Mouse (Mus musculus) gastrocnemius, adult 8-10 months (tissue): ENCODE measurements around the gene Mgat5b. TPM values are rescaled to one million over a fixed set of nuclear protein-coding genes. Genes with fewer than 3 reads are reported as not detected.
A peak's percentile ranks its signal among the peaks of the same experiment; 100 is the strongest.
"Not testable (repeated sequence)": the region's sequence is repeated elsewhere in the genome, so short reads cannot be mapped to it uniquely, and the experiment has no call there.

Experiments used
- DNase-seq, 2 experiments: peaks; one replicate each; pipeline ENCODE4 v3.0.0; 2022; ENCODE audit warnings: low spot score in 2 of 2
- total RNA-seq, 4 experiments: library from RNA; stranded (reverse); gene quantifications; 2 replicates each; pipeline ENCODE4 v1.2.4; 2022

Mgat5b gene
- not detected for total RNA-seq

- DNase-seq = peak; percentile 49 to 58
These were observed at the start of gene Mgat5b for GRCm38 (mm10) chr11:116918323-116919185. Gene Mgat5b (plus strand): TSS chr11:116918863.

GRCm38 (mm10) chr11:116869223-116869622 is 49.4 kb upstream of the Mgat5b start:
- DNase-seq = no peak

DNA sequence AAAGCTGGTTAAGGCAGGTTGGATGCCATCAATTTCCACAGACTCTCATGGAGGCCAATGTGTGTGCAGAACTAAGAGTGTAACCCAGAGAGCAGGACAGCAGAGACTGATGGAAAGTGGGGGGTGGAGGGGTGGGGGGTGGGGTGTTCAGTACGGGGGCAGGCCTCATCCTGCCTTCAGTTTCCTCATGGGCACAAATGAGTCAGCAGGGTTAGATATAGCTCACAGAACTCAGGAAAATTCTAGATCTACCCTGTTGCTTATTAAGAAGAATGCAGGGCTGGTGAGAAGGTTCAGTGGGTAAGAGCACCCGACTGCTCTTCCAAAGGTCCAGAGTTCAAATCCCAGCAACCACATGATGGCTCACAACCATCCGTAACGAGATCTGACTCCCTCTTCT is 49.0 kb upstream of the Mgat5b start:
- DNase-seq = no peak

- DNase-seq = no peak
These were observed 47.1 kb upstream of the Mgat5b start for GRCm38 (mm10) chr11:116871538-116871937.

DNA sequence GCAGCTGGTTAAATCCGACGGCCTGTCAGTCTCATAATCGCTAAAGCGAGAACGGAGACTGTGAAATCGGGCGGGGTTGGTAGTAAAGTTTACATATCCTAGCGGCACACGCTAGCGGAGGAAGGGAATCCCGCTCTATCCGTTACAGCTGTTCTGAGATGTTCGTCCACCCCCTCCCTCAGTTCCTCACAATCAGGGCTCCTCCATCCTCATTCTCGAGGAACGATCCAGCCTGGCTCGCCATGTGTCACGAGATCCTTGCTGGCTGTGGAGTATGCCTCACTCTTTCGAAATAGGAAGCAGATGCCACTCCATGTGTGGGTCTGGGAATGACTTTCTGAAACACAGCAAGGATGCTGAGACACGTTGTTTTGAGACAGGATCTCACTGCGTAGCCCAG is 44.7 kb upstream of the Mgat5b start:
- no peak for DNase-seq

DNA sequence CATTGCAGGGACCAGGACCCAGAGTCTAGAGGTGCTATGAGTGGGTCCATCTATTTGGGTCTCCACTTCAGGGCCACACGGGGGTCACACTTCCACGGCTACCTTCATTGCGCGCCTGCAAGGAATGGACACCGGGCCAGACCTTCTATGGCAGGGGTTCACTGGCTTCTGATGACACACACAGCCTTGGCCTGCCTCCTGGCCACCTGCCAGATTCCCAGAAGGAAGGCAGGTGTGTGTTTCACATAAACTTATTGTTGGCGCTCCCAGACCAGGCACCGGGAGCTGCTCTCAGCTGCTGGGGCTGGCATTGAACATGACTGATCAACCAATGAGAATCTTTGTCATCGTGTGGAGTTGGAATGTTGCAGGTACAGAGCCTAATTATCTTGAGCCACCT is 40.2 kb upstream of the Mgat5b start:
- no peak for DNase-seq

- no peak for DNase-seq
These were observed 37.8 kb upstream of the Mgat5b start for GRCm38 (mm10) chr11:116880839-116881238.

- no peak for DNase-seq
These were observed 37.2 kb upstream of the Mgat5b start for GRCm38 (mm10) chr11:116881440-116881839.

GRCm38 (mm10) chr11:116882446-116882845 is 36.2 kb upstream of the Mgat5b start:
- DNase-seq = no peak

DNA sequence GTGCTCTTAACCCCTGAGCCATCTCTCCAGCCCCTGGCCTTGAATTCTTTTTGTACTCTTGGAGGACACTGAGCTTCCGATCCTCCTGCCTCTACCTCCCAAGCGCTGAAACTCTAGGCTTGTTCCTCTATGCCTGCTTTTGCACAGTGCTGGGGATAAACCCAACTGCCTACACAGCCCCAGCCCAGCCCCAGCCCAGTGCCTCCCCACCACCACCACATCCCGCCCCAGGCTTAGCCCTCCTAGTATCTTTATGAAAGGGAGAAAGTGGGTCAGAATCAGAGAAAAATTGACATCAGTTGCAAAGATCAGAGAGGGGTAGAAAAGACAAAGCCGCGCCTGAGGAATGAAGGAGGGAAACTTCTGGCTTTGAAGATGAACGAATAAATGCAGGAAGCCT is 34.6 kb upstream of the Mgat5b start:
- DNase-seq = no peak

DNA sequence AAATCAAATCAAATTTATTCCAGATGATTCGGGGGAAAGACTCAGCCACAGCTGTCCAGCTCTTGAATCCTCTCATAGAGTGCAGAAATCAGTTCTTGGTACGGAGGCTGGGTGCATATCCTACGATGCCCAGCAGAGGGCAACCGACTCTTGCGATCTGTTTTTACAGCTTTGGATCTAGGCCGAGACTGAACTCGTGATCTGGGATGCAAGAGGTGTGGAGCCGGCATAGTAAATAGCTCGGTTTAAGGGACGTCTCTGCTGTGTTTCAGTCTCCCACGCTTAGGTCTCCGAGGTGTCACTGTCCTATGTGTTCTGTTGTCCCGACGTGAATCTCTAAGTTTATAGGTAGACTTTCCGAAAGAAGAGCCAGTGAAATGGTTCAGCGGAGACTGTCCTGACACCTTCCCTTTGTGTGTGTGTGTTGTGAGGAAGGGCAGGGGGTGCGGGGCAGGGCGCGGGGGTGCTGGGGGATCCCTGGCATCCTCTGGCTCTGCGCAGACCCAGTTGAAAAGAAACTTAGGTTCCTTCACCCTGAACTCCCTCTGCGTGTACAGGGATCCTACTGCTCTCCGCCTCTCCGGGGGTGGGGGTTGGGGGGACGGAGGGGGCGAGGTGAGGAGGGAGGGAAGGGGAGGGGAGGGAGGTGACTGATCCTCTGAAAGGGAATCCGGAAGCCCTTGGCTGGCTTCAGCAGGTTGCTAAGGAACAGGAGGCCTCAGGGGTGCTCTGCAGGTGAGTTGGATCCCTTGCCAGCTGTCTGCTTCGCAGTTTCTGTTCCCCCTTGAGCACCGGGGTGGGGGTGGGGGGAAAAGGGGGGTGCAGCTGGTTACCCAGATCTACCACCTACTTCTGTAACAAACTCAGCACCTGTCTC is 33.1 kb upstream of the Mgat5b start:
- DNase-seq = peak; percentile 62 to 64

DNA sequence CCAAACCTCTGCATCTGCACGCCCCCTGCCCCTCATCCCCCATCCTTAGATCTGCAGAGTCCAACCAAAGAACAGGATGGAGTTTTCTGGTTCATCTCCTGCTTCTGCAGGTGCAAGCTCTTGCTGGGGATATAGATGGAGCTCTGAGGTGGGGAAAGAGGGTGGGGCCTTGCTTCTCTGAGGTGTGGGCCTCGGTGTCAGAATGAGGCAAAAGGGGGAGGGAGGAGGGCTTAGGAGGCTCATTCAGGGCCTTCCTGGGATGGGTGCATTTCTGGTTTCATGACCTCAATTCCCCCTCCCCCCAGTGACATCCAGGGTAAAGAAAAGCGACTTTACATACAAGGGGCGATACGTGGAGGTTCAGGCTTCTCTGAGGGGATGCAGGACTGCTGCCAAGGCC is 31.5 kb upstream of the Mgat5b start:
- DNase-seq = no peak

DNA sequence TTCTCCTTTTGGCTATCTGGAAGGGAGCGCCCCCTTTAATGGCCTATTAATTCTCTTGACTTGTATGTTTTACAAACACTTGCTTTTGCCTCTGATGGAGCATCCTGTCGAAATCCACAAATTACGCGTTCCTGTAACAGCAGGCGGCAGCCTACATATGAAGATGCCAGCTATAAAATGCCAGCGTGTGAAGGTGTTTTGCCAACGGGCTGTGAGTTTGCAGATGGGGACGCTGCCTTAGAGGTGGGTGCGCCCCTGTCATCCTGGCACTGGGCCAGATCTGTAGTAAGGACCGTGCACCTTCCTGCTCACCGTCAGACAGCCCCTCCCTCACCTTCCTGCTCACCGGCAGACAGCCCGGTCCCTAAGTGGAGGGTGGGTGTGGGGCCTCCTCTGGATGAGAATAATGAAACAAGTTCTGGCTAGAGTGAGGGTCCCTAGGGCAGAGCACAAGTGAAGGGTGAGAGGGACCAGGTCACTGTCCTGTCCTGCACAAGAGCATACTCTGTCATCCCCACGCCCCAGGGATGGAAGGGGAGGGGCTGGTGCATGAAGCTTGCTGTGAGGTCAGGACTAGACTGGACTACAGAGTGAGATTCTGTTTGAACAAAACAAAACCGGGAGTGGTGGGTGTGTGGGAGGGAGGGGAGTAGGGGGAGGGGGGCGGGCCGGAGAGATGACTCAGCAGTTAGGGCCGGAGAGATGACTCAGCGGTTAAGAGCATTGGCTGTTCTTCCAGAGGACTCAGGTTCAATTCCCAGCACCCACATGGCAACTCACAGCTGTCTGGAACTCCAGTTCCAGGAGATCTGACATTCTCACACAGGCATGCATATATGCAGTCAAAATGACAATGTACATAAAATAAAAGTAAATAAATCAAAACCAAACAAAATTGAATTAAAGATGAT is 24.9 kb upstream of the Mgat5b start:
- no peak for DNase-seq

- DNase-seq = no peak
These were observed 23.3 kb upstream of the Mgat5b start for GRCm38 (mm10) chr11:116895402-116895801.

GRCm38 (mm10) chr11:116899247-116899646 is 19.4 kb upstream of the Mgat5b start:
- no peak for DNase-seq

DNA sequence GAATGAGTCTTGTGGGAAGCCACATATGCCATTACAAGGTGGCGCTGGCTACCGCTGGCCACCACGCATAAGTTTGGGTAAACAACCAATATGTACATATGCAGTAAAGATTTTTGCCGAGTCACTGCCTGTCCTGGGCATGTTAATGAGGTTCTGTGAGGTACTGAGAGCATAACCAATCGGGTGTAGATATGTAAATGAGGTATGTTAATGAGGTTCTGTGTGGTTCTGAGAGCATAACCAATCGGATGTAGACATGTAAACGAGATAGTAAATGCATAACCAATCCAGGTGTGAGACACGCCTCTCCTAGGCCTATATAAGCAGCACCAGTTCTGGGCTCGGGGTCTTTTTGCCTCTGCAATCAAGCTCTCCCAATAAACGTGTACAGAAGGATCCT is 16.1 kb upstream of the Mgat5b start:
- not testable (repeated sequence) for DNase-seq

DNA sequence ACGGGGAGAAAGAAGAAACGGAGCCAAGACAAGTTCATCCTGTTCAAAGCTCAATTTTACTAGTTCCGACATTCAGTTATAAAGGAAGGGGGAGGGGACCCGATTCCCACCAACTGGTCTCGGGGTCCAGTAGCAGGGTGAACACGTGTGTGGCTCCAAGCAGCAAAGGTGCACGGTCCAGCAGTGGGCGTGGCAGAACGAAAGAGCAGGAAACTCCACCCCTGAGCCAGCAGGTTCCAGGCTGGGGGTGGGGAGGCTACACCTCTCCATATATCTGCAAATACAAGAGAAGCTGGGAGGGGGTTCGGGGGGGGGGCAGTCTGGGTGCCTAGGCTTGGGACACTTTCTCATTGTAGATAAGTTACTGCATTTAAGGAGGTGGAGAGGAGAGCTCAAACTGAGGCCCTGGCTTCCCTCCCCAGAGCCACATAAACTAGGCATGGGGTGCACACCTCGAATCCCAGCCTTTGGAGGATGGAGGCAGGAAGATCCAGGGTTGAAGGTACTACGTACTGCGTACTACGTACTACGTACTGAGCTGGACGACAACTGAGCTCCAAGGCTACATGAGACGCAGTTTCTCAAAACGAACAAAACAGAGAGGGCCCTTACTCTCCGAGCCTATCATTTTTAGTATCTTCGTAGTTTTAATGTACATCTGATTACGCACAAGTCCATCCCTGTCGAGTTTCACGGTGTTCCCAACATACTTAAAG is 12.8 kb upstream of the Mgat5b start:
- DNase-seq = no peak

GRCm38 (mm10) chr11:116913573-116913972 is 5.1 kb upstream of the Mgat5b start:
- DNase-seq = no peak

GRCm38 (mm10) chr11:116914267-116914885 is 4.3 kb upstream of the Mgat5b start:
- no peak for DNase-seq

DNA sequence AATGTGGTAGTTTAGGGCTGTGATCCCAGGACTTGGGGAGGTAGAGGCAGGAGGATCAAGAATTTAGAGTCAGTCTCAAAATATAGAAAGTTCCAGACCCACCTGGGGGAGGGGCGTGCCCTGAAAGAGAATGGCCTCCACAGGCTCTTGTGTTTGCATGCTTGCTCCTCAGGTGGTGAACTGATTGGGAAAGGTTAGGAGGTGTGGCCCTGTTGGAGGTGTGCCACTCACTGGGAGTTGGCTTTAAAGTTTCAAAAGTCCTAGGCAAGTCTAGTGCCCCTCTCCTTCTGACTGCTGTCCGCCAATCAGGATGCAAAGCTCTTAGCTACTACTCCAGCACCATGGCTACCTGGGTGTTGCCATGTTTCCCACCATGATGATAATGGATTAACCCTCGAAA is 3.4 kb upstream of the Mgat5b start:
- no peak for DNase-seq
